Mouse (Mus musculus): ENCODE measurements around the gene Stim2.

DNA sequence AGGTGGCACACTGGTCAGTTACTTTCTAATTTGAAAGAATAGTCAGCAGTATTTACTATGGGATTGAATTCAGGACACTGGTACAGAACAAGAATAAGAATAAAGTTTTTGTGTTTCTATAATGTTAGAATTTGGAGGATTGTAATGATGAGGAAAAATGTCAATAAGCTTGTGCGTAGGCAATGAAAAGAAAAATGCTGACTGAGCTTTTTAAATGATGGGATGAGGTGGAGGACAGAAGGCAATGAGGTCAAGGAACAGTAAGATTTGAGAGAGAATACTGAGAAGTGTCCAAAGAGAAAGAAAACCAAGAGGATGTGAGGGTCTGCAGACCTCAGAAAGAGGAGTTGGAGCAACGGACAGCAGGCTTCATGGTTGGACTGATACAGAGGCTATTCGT lies 89.6 kb downstream of the Stim2 start:
- TF ChIP-seq CTCF (IDR thresholded peaks at IDR 0.05; ENCODE audit: control insufficient read depth, insufficient read depth, insufficient replicate concordance, low read depth, low read length): no peak
- no peak for TF ChIP-seq POLR2A (IDR thresholded peaks at IDR 0.05; ENCODE audit: control insufficient read depth, low read depth, low read length)

Data from testis, adult 2 months (tissue).